Mouse (Mus musculus) right cerebral cortex, adult 18-20 months (tissue): Measurements from ENCODE around the gene Grik5.

ENCODE experiments used
- DNase-seq: peaks from one replicate; pipeline ENCODE4 v3.0.0; 2022; ENCODE audit warnings: mixed read lengths

Grik5 gene

GRCm38 (mm10) chr7:25071979-25072715 is at the start of gene Grik5, which contains the start of gene Zfp574:
Gene Grik5 (minus strand): TSS chr7:25072346.
Gene Zfp574 (plus strand): TSS chr7:25072567.
- peak; percentile 28 for DNase-seq

- DNase-seq: no peak
Observed at GRCm38 (mm10) chr7:25121240-25121786, 49.2 kb upstream of the Grik5 start.

- DNase-seq: no peak
Observed at GRCm38 (mm10) chr7:25120061-25120834, 48.1 kb upstream of the Grik5 start.

GRCm38 (mm10) chr7:25112956-25113603 is 40.9 kb upstream of the Grik5 start:
- DNase-seq: no peak

GRCm38 (mm10) chr7:25112178-25112955 is 40.2 kb upstream of the Grik5 start:
- no peak for DNase-seq

- DNase-seq: no peak
Observed at GRCm38 (mm10) chr7:25110336-25110735, 38.2 kb upstream of the Grik5 start.

- DNase-seq: no peak
Observed at GRCm38 (mm10) chr7:25109355-25109754, 37.2 kb upstream of the Grik5 start.

GRCm38 (mm10) chr7:25106790-25107502 is 34.8 kb upstream of the Grik5 start:
- DNase-seq: no peak

GRCm38 (mm10) chr7:25105411-25106160 is 33.4 kb upstream of the Grik5 start:
- peak; percentile 71 for DNase-seq

GRCm38 (mm10) chr7:25099581-25099980 is 27.4 kb upstream of the Grik5 start:
- no peak for DNase-seq

GRCm38 (mm10) chr7:25098169-25098568 is 26.0 kb upstream of the Grik5 start:
- DNase-seq: peak; percentile 43

GRCm38 (mm10) chr7:25089875-25090274 is 17.7 kb upstream of the Grik5 start:
- no peak for DNase-seq

- DNase-seq: no peak
Observed at GRCm38 (mm10) chr7:25088968-25089367, 16.8 kb upstream of the Grik5 start.

GRCm38 (mm10) chr7:25088531-25088930 is 16.4 kb upstream of the Grik5 start:
- no peak for DNase-seq

- no peak for DNase-seq
Observed at GRCm38 (mm10) chr7:25087972-25088371, 15.8 kb upstream of the Grik5 start.

GRCm38 (mm10) chr7:25087256-25087912 is 15.2 kb upstream of the Grik5 start:
- no peak for DNase-seq

- no peak for DNase-seq
Observed at GRCm38 (mm10) chr7:25086656-25087055, 14.5 kb upstream of the Grik5 start.

- DNase-seq: no peak
Observed at GRCm38 (mm10) chr7:25084621-25085020, 12.5 kb upstream of the Grik5 start.

- DNase-seq: peak; percentile 42
Observed at GRCm38 (mm10) chr7:25082510-25082909, 10.4 kb upstream of the Grik5 start.

- no peak for DNase-seq
Observed at GRCm38 (mm10) chr7:25080431-25080830, 8.3 kb upstream of the Grik5 start.
